Mouse (Mus musculus): ENCODE data around the gene Rasal2.
"Not testable (repeated sequence)": the region's sequence is repeated elsewhere in the genome, so short reads cannot be mapped to it uniquely, and the experiment has no call there.

Rasal2 gene

DNA sequence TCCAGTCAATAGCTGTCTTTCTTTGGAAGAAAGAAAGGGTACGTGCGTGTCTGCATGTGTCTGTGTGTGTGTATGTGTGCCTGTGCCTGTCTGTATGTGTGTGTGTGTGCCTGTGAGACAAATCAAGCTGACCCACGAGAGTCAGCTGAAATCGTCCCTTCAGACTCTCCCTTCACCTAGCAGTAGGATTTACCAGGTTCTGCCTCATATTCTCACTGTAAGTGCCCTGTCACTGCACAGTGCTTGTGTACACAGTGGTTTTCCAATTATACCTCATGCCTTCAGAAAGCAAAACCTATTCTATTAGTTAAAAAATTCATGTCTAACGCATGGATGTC lies 168.0 kb downstream of the Rasal2 start:
- DNase-seq (ENCODE audit: extremely low read depth, low read depth), result no peak

DNA sequence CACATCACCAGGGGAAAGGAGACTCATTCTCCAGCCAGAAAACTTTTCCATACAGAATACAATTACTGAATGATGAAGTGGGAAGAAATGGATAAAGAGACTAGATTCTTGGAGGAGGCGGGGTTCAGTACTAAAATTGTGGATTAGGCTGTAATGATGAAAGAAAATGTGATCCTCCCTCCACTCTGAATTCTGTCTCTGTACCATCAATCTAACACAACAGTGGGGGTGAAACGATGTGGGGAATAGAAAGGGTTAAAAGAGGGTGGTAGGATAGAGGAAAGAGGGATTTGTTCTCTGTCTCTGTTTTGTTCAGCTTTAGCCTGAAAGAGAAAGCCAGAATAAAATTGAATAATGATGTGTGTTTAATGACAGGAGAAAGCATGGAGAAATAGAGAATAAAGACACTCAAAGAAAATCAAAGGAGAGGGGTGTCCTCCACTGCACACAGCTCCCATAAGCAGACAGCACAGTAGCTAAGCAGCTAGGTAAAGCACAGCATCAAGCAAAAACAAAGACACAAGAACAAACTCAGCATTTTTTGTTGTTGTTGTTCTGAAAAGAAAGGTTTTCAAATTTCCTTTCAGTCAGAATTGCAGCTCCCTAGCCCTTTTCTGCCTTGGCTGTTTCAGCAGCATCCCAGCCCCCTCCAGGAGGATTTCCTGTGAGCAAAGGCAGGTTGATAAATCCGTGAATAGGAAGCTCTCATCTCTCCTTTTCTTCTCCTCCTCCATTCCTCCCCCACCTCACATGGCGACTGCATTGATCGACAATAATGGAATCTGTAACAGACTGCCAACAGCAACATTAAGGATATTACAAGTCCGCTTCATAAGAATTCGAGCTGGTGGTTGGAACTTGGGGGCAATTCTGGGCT lies 168.6 kb downstream of the Rasal2 start:
- no peak for DNase-seq (ENCODE audit: extremely low read depth, low read depth)

DNA sequence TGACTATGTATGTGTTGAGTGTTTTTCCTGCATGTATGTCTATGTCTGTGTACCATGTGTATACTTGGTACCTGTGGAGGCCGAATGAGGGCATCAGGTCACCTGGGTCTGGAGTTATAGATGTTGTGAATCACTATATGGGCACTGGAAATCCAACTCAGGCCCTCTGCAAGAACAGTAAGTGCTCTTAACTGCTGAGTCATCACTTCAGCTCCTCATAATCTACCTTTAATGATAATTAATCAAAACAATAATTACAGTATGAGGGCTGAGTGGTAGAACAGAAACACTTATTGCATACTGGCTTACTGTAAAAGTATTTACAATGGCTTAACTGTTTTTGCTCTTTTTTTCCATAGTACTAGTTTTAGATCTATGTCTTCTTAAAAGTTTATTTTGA lies 172.7 kb downstream of the Rasal2 start:
- DNase-seq (ENCODE audit: extremely low read depth, low read depth), result no peak

DNA sequence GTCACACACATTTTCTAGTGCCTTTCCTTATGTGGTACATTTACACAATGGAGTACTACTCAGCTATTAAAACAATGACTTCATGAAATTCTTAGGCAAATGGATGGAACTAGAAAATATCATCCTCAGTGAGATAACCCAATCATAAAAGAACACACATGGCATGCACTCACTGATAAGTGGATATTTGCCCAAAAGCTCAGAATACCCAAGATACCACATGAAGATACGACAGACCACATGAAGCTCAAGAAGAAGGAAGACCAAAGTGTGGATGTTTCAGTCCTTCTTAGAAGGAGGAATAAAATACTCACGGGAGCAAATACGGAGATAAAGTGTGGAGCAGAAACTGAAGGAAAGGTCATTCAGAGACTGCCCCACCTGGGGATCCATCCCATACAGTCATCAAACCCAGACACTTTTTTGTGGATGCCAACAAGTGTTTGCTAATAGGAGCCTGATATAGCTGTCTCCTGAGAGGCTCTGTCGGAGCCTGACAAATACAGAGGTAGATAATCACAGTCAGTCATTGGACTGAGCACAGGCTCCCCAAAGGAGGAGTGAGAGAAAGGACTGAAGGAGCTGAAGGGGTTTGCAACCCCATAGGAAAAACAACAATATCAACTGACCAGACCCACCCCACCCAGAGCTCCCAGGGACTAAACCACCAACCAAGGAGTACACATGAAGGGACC lies 175.6 kb downstream of the Rasal2 start:
- not testable (repeated sequence) for DNase-seq (ENCODE audit: extremely low read depth, low read depth)

DNA sequence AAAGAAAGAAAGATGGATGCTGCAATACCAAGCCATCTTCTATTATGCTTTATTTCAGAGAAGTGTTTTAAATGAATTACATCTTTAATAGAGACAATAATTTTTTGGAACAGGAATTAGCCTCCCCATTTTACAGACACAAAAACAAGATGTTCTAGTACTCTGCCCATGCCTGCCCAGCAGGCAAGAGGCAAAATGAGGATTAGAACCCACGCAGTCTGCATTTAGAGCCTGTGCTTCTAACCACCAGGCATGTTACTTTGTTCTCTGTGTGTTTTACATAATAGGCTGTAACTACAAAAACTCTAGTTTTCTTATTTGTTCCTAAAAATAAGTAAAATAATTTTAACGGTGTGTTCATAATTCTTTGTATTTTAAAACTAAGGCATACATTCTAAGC lies 178.9 kb downstream of the Rasal2 start:
- DNase-seq (ENCODE audit: extremely low read depth, low read depth), result no peak

DNA sequence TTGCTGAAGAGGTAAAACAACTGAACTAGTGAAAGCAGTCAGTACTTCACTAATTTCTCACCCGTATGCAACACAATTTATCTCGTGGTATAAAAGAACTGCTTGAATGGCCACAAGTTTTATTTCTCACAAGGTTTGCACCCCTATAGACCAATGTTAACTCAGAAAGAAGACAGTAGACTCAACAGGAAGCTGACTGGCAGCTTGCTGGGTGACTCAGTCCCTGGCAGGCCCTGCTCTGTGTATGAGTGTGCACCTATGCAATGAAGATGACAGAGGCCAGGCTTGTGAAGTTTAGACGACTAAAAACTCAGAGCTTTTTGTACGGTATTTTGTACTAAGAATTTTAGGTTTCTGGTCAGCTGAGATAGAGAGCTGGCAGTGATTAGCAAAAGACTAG lies 180.0 kb downstream of the Rasal2 start:
- DNase-seq (ENCODE audit: extremely low read depth, low read depth), result no peak

DNA sequence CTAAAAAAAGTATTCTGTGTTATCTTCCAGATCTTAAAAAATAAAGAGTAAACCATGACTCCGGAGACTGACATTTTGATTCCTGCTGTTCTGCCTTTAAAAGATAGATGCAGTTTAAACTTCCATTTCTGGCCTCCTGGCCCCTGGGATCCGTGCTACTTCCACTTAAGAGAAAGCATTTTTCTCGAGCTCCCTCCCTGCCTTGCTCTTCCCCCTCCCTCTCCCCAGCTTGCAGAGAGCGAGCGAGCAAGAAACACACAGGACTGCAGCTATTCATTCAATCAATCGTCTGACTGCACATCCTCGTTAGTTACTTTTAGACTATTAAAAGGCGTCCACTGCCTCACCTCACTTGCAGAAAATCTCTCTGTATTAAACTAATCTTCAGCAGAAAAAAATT lies 181.4 kb downstream of the Rasal2 start:
- no peak for DNase-seq (ENCODE audit: extremely low read depth, low read depth)

DNA sequence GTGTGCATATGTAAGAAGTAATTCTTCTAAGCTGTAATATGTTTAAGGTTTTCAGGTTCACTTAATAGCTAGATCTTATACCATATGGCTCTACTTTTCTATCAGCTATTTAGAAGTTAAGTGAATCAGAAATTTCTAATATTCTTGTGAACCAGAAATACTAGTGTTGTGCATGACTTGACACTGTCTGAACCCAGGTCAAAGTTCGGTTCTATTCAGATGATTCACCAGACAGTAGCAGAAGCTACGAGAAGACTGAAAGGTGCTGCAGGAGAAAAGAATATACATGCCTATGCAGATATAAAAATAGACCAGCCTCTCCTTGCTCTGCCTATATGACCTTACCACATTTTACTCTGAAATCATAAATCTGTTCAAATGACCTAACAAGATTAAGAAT lies 182.0 kb downstream of the Rasal2 start:
- DNase-seq (ENCODE audit: extremely low read depth, low read depth), result no peak

DNA sequence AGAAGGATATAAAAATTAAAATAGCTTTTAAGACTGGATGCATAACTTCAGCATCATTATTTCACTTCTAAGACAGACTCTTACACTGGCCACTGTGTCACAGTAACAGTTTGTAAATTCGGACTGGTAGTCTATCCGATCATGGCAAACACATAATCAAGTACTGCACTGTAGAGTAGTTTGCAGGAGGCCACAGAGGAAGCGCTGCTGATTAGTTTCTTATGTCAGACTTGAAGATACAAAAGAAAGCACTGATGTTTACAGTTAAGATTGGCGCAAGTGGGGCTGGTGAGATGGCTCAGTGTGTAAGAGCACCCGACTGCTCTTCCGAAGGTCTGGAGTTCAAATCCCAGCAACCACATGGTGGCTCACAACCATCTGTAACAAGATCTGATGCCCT lies 187.4 kb downstream of the Rasal2 start:
- DNase-seq (ENCODE audit: extremely low read depth, low read depth), result no peak

DNA sequence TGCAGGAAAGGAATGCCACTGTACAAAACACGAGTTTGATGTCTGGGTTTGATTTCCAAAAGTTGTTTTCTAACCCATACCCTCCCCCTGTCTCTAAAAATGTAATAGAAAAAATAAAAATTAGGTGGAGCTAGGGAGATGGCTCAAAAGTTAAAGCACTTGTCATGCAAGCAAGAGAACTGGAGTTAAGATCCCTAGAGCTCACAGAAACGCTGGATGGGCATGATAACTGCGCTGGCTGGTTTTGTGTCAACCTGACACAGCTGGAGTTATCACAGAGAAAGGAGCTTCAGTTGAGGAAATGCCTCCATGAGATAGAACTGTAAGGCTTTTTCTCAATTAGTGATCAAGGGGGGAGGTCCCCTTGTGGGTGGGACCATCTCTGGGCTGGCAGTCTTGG lies 191.5 kb downstream of the Rasal2 start:
- no peak for DNase-seq (ENCODE audit: extremely low read depth, low read depth)

DNA sequence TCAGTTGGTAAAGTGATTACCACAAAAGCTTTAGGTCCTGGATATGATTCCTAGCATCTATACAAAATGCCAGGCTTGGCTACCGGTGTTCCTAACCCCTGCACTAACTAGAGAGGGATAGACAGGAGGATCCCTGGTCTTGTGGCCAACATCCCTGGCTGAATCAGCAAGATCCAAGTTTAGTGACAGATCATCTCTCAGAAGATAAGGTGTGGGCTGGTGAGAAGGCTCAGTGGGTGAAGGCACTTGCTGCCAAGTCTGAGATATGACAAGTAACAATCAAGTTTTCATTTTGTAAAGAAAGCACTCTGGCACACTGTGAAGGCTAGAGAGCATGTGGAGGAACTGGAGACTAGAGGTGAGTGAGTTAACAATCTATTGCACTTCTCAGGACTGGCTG lies 191.9 kb downstream of the Rasal2 start:
- no peak for DNase-seq (ENCODE audit: extremely low read depth, low read depth)

DNA sequence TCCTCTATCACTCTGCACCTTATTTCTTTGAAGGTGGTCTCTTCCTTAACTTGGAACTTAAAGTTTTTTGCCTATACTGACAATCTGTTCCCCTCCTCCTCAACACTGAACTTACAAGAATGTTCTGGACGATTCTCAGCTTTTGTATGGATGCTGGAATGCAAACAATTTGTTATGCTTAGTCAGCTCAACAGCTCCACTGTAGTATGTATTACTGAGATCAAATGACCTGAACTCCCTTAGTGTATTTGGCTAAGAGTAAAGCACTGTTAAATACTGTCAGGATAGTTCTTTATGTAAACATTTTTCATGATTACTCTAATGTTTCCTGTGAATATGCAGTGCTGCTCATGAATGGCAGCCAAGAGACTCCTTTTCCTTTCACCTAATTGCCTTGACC lies 203.6 kb downstream of the Rasal2 start:
- no peak for DNase-seq (ENCODE audit: extremely low read depth, low read depth)

DNA sequence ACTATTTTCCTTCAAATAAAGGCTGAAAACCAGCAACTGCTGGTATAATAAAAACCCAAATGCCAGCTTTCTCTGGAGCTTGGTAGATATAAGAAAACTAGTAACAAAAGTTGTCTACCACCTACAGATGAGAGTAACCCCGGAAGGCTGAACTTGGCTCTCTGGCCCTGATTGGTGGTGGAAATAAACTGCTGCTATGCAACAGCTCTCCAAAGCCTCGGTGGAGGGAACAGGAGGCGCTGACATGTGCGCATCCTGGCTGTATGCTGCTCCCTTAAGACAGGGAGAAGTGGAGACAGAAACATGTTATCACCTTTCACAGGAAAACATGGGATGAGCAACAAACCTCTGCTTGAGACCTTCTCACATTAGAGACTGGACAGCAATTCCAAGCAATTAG lies 206.7 kb downstream of the Rasal2 start:
- DNase-seq (ENCODE audit: extremely low read depth, low read depth), result no peak

DNA sequence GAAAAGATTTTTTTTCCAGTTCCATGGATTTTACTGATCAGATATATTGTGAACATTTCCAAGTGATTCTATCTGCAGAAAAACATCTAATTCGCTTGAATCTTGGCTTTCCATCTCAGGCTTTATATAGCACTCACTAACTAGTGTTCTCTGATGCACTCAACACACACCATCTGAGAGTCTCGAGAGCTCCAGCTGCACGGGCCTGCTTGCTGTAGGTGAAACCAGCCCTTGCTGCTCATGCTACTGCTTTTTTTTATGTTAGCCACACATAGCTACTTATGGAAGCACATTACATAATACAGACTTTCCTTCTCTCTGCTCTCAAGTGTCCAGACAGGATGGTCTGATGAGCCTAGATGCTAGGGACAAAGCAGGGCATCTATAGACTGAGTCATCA lies 229.4 kb downstream of the Rasal2 start:
- no peak for DNase-seq (ENCODE audit: extremely low read depth, low read depth)

DNA sequence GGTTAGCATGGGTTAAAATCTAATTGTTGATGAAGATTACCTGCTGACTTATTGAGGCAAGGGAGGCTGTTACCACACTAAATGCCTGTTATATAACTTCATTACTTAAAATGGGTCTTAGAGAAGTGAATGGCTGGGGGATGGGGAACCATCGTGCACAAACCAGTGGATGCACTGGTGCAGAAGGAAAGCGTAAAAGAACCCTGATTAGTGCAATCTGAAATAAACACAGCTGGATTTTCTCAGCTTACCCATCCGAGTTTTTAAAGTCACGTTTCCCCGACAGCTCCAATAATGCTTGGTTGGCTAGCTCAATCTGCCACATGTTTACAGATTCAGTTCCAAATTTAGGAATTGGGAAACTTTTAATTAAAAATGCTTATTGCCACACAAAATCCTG lies 230.0 kb downstream of the Rasal2 start:
- no peak for DNase-seq (ENCODE audit: extremely low read depth, low read depth)

DNA sequence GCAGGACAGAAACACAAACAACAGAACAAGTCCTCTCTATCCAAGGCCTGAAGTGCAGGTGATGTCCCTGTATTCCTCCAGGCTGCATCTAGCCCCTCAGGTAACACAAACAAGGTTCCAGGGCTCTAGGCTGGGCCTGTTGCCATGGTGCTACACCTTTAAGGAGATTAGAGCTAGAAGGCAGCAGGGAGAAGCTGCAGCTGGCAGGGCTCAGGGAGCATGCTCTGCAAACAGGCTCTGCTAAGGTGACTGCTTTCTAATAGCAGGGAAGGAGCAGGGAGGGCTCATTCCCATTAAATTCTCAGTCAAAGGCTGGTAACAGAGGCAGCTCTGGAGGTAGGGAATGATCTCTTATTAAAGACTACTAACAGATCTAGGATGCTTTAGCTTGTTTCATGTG lies 231.3 kb downstream of the Rasal2 start:
- no peak for DNase-seq (ENCODE audit: extremely low read depth, low read depth)

DNA sequence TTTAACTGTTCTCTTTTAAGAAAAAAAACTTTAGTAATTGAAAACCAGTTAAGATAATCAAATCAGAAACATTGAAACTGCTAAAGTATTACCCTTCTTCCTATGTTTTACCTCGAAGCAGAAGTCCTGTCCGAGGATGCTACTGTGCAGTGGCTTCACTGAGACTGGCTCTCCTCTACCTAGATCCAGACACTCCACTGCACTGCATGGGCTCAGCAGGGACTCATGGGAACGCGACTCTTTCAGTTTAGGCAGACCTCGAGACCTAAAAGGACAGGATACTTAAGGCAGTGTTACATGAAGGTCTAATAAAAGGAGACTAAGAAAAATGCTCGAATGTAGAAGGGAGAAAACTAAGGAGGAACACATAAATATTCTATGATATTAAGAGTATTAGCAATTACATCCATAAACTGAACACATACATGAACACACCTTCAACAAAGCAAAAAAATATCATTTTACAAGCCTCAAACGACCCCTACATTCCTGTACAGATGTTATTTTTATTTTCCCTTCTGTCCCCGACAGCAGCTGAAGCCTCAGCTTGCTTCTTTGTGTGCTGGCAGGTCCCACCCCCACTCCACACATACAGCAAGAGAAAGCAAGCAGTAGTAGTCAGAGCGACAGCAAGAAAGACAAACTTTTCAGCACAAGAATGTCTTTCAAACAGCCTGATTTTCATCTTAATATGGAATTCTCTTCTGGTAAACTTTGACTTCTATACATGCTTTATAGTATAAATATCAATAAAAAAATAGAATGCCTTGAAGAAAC lies 233.2 kb downstream of the Rasal2 start:
- DNase-seq (ENCODE audit: extremely low read depth, low read depth), result no peak

DNA sequence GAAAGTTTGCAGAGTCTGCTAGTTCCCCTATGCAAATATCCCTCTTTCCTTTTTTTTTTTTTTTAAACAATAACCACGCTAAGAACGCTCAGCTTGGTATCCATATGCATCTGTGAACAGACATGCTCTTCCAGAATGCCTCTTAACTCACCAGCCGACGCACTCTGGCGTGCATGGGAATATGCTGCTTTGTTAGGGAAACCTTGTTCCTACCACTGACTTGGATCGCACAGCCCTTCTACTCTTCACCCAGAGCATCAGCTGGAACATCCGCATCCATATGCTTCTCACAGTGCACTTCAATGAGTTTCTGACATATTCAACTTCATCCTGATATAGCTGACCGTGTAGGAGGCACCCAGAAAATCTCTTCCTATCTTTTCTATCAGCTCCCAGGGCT lies 243.1 kb downstream of the Rasal2 start:
- no peak for DNase-seq (ENCODE audit: extremely low read depth, low read depth)

DNA sequence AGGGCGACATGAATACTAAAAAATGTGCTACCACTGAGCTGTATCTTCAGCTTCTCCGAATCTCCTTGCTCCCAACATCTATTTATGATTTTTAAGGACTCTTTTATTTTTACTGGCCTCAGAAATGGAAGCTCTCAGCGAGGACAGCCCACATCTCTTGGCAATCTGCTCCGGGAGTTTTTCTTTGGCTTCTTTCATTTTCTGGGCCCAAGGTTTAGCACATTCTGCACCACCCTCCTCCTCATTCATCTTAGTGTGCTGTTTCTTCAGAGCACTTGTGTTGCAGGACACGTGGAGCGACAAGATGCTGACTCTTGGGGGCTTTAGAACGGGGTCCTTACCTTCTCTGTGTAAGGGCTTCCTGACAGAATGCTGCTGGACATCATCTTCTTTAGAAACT lies 243.5 kb downstream of the Rasal2 start:
- DNase-seq (ENCODE audit: extremely low read depth, low read depth), result no peak

DNA sequence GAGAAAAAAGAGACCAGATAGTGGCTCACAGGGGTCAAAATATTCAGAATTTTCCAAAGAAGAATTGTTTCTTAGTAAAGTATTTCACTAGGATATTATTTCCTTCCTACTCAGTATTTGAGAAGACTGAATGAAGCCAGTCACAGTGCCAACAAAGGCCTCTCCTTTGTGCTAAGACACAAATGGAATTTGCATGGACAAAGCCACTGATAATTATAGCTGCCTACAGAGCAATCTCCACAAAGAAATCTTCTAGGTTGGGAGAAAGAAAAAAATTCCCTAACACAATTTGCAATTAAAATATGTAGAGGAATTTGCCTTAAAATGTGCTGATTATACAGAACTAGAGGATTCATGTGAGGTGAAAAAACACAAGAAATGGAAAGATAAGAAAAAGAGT lies 258.6 kb downstream of the Rasal2 start:
- DNase-seq (ENCODE audit: extremely low read depth, low read depth), result no peak

DNA sequence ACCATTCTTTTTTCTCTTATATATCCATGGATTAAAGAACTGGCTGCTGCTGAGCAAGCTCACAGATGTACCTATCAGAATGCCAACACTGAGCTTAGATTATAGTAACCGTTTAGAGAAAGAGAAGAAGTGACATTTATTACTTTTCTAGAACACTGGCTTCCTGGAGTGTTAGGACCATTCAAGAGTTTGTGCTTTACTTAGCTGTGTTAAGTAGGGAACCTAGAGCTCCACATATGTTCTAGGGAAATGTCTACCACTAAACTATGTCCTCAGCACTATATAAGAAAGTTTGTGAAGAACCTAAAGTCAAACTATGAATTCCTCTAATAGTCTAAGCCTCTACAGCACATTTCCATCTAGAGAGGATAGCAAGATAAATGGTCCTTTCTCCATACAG lies 262.3 kb downstream of the Rasal2 start:
- no peak for DNase-seq (ENCODE audit: extremely low read depth, low read depth)

DNA sequence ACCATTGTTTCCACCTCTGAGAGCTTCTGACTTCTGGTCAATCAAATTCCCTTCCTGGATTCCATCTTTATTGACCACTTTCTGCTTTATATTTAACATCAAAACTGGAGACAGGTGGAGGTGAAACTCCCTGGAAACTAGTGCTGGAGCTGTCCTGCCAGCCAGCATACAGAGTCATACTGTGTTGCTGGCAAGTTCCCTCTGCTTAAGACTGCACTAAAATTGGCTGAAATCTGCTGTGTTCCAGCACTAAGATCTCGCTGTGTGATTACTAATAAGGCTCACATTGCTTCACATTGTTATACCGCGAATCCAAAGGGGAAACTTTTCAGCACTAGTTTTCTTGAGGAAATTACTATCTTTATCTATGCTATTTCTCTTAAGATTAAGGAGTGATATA lies 267.8 kb downstream of the Rasal2 start:
- DNase-seq (ENCODE audit: extremely low read depth, low read depth), result no peak
